Mouse (Mus musculus) gastrocnemius, postnatal 36 days (tissue): ENCODE measurements around the gene Hnrnpa3. TPM values are rescaled to one million over a fixed set of nuclear protein-coding genes. Genes with fewer than 3 reads are reported as not detected.
A peak's percentile ranks its signal among the peaks of the same experiment; 100 is the strongest.
"Not testable (repeated sequence)": the region's sequence is repeated elsewhere in the genome, so short reads cannot be mapped to it uniquely, and the experiment has no call there.

Experiments
- DNase-seq, 2 experiments: peaks; one replicate each; pipeline ENCODE4 v3.0.0; 2022
- intact Hi-C: fragments of 180-260 bp; cut with DNase I; formaldehyde crosslinking; loops from one replicate; pipeline ENCODE4 v1.15.1; 2025
- long read RNA-seq, 2 experiments: library from polyadenylated mRNA; stranded (forward); transcript quantifications; one replicate each; pipeline ENCODE4 v2.0.0; 2021
- total RNA-seq, 2 experiments: library from RNA; stranded (reverse); gene quantifications; 2 replicates each; pipeline ENCODE4 v1.2.3; 2021

The Hnrnpa3 gene
- total RNA-seq: 100 to 1,000 TPM in 1 of 2 experiments, 10 to 100 TPM in 1; 96.6 to 134 TPM
- long read RNA-seq, experiment 1, full-length matches to known transcripts: 10 of 23 reads
- long read RNA-seq, experiment 1, partial matches to known transcripts: 6 of 23 reads
- long read RNA-seq, experiment 1, other reads (novel, unspliced or antisense): 7 of 23 reads
- long read RNA-seq, experiment 2, full-length matches to known transcripts: 18 of 36 reads
- long read RNA-seq, experiment 2, partial matches to known transcripts: 5 of 36 reads
- long read RNA-seq, experiment 2, other reads (novel, unspliced or antisense): 13 of 36 reads

DNA sequence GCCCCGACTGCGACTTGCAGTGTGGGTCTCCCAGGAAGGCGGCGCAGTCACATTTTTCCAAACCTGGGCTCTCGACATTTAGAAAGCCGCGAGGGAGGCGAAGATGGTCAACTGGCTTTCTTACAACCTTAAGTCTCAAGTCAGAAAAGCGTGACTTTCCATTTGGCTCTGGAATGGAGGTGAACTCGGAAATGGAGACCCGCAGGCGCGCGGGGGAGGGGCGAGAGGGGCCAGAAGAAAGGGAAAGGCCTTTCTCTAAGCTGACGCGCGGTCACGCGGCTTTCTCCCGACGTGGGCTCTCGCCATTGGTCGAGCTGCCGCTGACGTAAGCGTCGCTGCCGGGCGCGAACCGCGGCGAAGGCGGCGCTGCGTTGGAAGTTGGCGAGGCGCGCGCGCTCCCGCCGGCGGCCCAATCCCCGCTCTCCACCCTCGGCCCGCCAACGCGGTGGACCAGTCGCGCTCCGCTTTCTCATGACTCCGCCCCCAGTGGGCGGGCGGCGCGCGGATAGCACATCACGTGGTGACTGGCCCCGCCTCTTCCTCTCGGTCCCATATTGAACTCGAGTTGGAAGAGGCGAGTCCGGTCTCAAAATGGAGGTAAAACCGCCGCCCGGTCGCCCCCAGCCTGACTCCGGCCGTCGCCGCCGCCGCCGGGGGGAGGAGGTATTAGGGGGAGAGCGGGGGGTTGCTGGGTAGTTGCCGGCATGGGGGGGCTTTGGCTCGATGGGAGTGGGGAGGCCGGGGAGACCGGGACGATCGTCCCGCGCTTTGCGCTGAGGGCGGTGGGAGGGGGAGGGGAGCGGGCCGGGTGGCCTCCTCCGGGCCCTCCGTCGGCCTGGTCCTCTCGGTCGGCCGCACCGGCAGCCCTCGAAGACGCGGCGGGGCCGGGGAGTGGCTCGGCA lies at the start of gene Hnrnpa3:
Gene Hnrnpa3 (plus strand): TSS at position 535 of the 902 bp plus-strand sequence.
- intact Hi-C loops: loop anchor here (1.0 to 5.0 kb wide), 2 partner anchors 45 to 47 kb away; partner anchors contain the start of gene Nfe2l2
- DNase-seq: peak; percentile 96 to 97

DNA sequence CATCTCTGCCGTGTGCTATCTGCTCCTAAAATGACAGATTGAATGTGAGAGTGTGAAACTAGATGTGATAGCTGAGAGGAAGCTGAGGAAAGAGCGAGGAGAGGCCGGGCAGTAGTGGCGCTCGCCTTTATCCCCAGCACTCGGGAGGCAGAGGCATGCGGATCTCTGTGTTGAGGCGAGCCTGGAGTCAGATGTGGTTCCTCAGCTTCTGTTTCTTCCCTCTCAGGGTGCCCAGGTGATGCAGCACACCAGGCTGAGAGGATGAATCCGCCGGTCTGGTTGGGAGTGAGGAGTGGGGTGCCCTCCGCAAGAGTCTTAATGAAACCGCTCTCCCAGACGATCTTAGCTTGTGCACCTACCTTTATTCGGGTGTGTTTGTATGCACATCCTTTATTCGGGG lies 49.1 kb upstream of the Hnrnpa3 start:
- intact Hi-C loops: loop anchor here (5.0 to 10.0 kb wide), 3 partner anchors 47 to 355 kb away; partner anchors contain the start of gene Hnrnpa3
- DNase-seq: no peak

DNA sequence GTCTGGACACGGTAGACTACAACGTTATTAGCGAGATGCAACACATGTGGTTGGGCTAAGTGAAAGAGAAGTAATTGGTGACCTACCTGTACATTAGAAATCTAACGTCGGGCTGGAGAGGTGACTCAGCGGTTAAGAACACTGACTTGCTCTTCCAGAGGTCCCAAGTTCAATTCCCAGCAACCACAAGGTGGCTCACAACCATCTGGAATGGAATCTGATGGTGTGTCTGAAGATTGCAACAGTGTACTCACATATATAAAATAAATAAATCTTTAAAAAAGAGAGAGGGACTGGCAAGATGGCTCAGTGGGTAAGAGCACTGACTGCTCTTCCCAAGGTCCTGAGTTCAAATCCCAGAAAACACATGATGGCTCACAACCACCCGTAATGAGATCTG lies 48.5 kb upstream of the Hnrnpa3 start:
- intact Hi-C loops: loop anchor here (5.0 kb wide), 1 partner anchor 47 kb away; the partner anchor contains the start of gene Hnrnpa3
- DNase-seq: not testable (repeated sequence)

DNA sequence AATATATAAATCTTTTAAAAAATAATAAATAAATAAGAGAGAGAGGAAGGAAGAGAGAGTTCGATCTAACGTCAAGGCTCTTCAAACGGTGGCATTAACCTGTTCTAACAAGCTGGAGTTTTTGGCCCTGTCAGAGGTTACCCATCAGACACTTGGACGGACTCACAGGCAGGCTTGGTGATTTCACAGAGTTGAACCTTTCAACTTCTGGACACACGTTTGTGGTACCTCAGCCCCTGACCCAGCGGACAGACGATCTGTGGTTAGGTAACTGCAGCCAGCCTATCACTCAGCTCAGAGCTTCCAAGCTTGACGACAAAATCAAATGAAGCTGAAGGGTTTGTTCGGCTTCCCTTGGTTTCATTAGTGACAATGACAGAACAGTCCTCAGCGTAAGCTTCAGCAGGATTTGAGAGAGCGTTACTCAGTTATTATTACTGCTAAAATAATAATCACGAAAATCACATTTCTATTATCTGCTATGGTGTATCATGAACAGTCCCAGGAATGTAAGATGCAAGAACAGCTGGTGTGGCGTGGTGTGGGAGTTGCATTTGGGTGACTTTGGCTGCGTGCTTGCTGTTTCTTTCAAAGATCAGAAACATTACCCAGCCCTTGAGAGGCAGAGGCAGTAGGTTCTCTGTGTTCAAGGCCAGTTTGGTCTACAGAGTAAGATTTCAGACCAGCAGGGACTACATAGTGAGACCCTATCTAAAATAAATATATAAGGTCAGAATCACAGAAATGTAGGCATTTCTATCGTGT lies 47.8 kb upstream of the Hnrnpa3 start:
- no peak for DNase-seq
- intact Hi-C loops: loop anchor here (5.0 kb wide), 1 partner anchor 46 kb away; the partner anchor contains the start of gene Hnrnpa3

DNA sequence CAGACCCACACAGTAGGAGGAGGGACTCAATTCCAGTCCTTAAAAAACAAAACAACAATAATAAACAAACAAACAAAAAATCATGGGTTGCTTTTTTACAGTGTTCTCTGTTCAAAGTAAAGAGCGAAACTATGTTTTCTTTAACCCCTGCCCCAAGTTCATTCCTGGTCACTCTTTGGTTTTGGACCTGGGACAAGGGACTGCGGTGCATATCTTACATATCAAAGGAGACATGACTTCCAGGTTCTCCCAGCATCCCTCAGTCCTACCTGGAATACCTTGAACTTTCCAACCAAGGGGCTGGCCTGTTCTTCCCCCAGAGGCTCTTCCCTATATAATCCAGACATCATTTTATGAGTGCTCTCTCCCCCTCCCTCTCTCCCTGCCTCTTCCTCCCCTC lies 47.1 kb upstream of the Hnrnpa3 start:
- intact Hi-C loops: loop anchor here (5.0 kb wide), 1 partner anchor 45 kb away; the partner anchor contains the start of gene Hnrnpa3

DNA sequence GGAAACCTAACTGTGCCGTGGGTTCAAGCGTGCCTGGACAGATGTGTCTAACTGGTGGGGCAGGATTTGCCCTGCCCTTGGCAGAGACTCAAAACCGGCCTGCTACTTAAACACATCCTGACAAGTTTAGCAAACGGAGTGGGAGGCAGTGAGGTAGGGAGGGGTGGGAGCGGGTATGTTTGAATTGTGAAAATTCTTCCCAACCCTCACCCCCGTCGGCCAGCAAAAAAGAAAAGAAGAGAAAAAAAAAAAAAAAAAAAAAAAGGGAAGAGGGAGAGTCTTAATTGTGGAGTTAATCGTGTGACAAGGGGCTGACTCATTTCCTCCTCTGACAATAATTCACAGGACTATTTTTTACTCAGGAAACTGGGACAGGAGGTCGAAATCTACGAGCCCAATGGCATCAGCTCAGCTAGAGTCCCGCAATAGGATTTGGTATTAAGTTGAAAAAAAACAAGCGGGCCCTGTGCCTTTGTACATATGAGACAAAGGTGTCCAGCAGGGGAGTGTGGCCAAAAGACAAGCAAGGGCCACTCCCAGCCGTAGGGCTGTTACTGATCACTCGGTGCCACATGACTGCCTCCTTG lies 46.0 kb upstream of the Hnrnpa3 start:
- DNase-seq: no peak
- intact Hi-C loops: loop anchor here (5.0 kb wide), 1 partner anchor 44 kb away; the partner anchor contains the start of gene Hnrnpa3

More for the DNA sequence above, 47.1 kb upstream of the Hnrnpa3 start:
- DNase-seq: no peak

DNA sequence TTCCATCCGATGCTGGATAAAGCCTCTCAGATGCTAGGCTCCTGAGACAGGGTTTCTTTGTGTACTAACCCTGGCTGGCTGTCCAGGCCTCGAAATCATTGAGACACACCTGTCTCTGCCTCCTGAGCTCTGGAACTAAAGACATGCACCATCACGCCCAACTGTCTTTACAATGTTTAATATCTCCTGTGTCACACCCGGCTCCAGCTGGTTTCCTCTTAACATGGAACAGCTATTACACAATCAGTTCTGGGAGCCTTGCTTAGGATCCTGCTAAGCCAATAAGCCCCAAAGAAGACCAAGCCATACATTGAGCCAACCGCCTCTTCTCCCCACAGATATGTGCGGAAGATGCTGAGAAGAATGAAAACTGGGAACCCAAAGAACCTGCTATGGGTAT lies 44.5 kb upstream of the Hnrnpa3 start:
- DNase-seq: no peak
- intact Hi-C loops: loop anchor here (5.0 kb wide), 1 partner anchor 43 kb away; the partner anchor contains the start of gene Hnrnpa3

DNA sequence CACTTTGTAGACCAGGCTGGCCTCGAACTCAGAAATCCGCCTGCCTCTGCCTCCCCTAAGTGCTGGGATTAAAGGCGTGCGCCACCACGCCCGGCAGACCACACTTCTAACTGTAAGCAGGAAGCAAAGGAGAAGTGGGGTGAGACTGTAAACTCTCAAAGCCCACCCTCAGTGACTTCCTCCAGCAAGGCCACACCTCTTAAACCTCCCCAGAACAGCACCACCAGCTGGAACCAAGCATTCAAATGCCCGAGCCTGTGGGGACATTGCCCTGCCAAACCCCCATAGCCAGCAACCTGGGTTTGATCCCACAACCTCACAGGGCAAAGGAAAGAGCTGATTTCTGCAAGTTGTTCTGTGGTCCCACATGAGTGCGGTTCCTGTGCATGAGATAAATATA lies 42.1 kb upstream of the Hnrnpa3 start:
- intact Hi-C loops: no loop called here

DNA sequence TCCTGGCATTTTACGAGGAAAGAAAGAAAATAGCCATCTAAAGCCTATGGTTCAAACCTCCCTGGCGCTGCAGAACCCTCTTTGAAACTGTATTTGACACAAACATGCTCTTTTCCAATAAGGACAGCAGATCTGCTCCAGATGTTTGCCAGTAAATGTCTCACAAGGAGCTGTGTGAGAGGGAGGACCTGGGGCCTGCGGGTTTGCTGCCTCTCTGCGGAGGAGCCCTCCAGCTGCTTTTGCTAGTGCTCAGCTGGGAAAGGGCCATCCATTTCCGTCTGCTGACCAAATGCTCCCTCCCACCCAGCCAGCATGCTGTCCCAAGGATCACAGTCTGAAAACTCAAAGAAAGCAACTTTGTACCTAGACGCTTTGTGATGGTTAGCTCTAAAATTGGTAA lies 40.3 kb upstream of the Hnrnpa3 start:
- intact Hi-C loops: no loop called here
- DNase-seq: no peak

More for the DNA sequence above, 42.1 kb upstream of the Hnrnpa3 start:
- no peak for DNase-seq

DNA sequence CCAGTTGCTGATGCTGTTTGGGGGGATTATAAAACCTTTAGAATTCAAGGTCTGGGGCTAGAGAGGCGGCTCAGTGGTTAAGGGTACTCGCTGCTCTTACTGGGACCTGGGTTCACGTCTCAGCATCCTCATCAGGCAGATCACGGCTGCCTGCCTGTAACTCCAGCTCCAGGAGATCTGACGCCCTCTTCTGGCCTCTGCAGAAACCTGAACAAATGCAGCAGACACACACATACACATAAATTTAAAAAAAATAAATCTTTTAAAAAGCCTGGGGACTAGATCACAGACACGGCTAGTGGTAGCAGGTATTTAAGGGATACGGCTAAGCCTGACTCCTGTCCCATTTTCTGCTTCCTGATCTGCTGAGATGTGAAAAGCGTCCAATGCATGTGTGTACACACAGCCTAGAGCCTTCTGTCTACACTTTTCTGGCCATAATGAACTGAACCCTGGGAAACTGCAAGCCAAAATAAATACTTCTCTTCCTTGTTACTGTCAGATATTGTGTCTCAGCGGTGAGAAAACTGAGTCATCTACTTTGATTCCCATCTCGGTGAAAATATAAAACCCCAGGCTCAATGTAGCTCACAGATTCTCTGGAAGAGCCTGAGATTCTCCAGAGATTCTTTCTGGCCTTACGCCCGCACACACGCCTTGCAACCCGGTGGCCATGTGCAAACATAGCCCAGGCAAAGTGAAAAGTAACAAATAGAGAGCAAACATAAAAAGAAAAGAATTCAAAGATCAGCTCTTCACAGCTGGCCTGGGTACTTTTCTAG lies 37.0 kb upstream of the Hnrnpa3 start:
- no peak for DNase-seq
- intact Hi-C loops: no loop called here

DNA sequence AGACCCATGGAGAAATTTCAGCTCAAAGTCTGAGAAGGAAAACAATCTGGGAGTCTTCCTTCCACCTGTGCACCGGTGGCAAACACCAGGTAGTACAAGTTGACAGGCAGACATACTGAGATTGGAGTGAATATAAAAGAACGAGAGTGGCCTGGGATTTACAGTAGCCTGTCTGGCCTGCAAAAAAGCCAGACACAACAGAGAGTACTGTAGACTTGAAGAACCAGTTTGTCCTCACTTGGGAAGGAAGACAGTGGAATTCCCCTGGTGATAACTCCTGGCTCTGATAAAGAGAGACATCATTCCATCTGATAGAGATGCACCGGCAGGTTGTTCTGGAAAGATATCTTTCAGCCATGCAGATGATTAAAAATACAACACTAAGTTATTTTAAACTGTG lies 34.0 kb upstream of the Hnrnpa3 start:
- no peak for DNase-seq
- intact Hi-C loops: no loop called here

DNA sequence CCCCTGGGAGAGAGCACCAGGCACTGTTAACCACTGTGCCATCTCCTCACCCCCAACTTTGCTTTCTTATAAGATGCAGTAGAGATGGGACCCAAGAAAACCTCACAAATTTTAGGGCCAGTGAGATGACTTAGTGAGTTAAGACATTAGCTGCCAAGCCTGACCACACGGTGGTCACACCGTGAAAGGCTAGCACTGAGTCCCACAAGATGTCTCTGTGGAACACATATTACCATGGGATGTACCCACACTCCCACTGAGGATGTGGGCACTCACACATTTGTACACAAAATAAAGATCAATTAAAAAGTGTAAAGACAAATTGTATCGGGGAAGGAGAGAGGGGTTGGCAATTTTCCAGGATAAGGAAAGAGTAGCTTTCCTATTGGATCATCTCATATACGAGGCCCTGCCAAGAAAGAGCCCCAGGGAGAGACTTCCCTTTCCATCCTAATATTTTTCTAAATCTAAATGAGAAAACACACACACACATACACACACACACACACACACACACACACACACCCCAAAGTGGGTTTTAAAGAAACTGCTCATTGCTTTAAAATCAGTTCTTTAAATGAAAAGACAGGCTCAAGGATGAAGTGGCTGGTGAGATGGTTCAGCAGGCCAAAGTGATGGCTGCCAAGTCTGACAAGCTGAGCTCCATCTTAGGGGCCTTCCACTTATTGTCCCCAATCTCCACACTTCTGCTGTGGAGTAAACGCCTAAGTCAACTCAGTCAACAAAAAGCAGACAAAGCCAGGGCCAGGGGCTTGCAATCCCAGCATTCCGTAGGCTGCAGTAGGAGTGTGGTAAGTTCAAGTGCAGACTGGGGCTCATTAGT lies 32.2 kb upstream of the Hnrnpa3 start:
- DNase-seq: no peak
- intact Hi-C loops: no loop called here

DNA sequence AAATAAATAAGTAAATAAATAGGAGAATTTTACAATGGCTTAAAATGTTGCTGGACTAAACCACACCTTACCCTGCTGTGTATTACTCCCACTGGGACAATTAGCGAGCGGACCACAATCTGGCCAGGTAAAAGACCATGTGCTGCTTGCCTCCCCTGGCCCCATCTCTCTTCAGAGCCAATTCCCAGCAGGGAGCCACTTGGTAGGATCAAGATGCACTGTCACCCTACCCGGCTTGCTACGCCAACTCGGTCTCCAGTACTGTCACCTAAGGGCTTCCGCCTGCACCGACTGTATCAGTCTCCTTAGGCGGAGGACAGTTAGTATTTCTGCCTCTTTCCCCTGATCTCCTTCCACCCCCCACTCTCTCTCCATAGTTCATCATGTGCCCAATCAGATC lies 30.6 kb upstream of the Hnrnpa3 start:
- DNase-seq: no peak
- intact Hi-C loops: no loop called here

DNA sequence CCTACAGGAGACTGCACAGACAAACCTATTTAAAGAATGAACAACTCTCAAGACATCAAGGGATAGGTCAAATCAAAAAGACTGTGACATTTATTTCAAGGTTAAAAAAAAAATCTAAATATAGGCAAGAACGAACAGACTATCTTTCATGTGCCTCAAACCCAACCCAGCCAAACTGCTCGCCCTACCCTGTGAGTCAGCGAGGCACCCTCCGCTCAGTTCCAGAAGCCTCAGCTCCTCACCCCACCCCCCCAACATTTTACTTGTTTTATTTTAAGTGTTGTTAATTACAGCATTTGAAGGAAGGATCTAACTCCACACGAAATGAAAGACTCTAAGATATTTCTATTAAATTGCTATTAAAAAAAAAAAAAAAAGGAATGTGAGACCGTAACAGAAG lies 27.6 kb upstream of the Hnrnpa3 start:
- intact Hi-C loops: no loop called here
- no peak for DNase-seq

DNA sequence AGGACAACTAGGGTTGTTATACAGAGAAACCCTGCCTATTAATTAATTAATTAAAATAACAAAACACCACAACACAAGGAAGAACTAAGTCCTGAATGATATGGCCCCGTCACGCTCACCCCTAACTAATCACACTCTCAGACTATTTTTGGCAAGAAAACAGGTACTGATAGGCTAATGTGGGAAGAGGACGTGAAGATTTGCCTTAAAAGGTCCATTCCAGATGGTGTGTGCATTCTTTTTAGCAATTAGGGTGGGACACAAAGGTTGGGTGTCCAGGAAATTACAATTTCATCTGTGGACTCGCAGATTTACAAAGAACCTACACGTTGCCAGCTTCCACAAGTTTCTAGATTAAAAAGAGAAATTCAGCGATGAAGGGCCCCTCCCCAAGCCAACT lies 27.0 kb upstream of the Hnrnpa3 start:
- no peak for DNase-seq
- intact Hi-C loops: no loop called here

DNA sequence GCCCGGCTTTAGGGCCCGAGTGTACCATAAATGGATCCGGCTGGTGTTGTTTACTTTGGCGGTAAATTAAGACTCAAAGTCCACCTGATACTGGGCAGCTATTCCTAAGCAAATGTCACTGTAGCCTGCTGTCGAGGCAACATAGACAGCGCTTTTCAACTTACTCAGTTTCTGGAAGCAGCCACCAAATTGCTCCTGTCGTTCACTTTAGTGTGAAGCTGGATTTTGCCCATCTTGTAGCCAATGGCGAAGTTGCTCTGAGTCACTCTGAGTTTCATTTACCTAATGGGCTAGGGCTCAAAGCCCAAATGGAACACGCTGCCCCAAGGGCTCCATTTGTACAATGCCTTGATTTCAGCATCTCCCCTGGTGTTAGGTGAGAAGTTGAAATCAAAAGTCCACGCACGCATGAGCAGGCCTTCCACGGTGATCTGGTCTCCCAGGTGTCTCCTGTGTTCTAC lies 26.3 kb upstream of the Hnrnpa3 start:
- DNase-seq: no peak
- intact Hi-C loops: no loop called here

DNA sequence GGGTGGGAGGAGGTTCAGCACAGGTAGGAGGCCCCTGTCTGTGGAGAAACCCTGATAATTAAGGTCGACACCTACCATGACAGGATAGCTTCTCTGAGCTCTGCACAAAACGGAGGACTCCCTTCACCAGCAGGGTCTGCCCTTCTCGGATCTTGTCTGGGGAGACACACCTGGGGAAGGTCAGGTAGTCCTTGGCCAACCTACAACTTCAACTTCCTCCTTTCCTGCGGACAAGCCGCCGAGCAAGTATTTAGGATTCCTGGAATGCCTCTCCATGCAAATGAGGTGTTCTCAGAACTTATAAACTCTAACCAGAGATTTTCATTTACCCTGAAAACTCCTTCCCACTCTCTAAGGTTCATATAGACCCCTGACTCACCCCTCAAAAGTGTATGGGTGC lies 25.7 kb upstream of the Hnrnpa3 start:
- no peak for DNase-seq
- intact Hi-C loops: no loop called here

DNA sequence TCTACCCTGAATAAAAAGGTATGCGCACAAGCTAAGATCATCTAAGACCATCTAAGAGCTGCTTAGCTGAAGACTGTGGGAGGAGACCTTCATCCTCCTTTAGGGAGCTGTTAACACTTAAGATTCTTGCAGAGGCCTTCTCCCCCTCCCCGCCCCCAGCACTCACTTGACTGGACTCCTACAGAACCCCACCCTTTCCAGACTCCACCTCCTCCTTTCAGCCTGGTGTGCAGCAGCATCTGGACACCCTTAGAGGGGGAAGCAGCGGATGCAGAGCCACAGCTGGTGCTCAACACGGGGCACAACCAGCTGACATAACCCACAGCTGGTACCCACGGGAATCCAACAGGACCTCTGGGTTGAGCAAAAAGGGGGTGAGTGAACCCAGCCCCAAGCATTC lies 25.3 kb upstream of the Hnrnpa3 start:
- intact Hi-C loops: no loop called here
- DNase-seq: no peak
